Mouse (Mus musculus) hindbrain, embryonic 15.5 days (tissue): Measurements from ENCODE around the gene Gpld1. TPM values are rescaled to one million over a fixed set of nuclear protein-coding genes. Genes with fewer than 3 reads are reported as not detected.

ENCODE experiments used
- ATAC-seq: fragments of 200-750 bp; cut with Nextera tagmentation; 2 replicates; pipeline ENCODE4 v1.8.0; 2017; ENCODE audit warnings: low read depth, moderate number of reproducible peaks, moderate TSS enrichment; ENCODE audit not compliant: low FRiP score
- H3K27ac ChIP-seq: fragments of 300-500 bp; sonication (generic); replicated peaks from 2 replicates; pipeline ENCODE4 v1.5.1; 2015; ENCODE audit warnings: mild to moderate bottlenecking, inconsistent platforms
- H3K27me3 ChIP-seq: fragments of 300-500 bp; sonication (generic); 2 replicates; pipeline ENCODE4 v1.6.1; 2015; ENCODE audit warnings: control low read depth, inconsistent platforms
- H3K36me3 ChIP-seq: fragments of 300-500 bp; sonication (generic); 2 replicates; pipeline ENCODE4 v1.6.1; 2015; ENCODE audit warnings: control low read depth, inconsistent platforms
- H3K4me1 ChIP-seq: fragments of 300-500 bp; sonication (generic); replicated peaks from 2 replicates; pipeline ENCODE4 v1.6.1; 2015; ENCODE audit warnings: control low read depth, inconsistent platforms
- H3K4me2 ChIP-seq: fragments of 300-500 bp; sonication (generic); 2 replicates; pipeline ENCODE4 v1.6.1; 2015; ENCODE audit warnings: moderate library complexity, mild to moderate bottlenecking, inconsistent platforms
- H3K4me3 ChIP-seq: fragments of 300-500 bp; sonication (generic); 2 replicates; pipeline ENCODE4 v1.5.1; 2015; ENCODE audit warnings: mild to moderate bottlenecking, inconsistent platforms
- H3K9ac ChIP-seq: fragments of 300-500 bp; sonication (generic); 2 replicates; pipeline ENCODE4 v1.6.1; 2015; ENCODE audit warnings: inconsistent platforms
- H3K9me3 ChIP-seq: fragments of 300-500 bp; sonication (generic); 2 replicates; pipeline ENCODE4 v1.6.1; 2016; ENCODE audit warnings: control low read depth, inconsistent platforms
- WGBS: fragments of 180-500 bp; shearing (Covaris S2); methylation state at CpG from one replicate; pipeline ENCODE4 v1.1.7; 2015; 5-methylcytosine and 5-hydroxymethylcytosine counted together
- polyA plus RNA-seq: library from polyadenylated mRNA; unstranded; fragments of >200 nt; fragmentation: Nextera tagmentation; extraction: Ambion mirVana; gene quantifications from 2 replicates; pipeline ENCODE4 v1.2.1, GENCODE M21; 2015

Gpld1 gene
- polyA plus RNA-seq, 1 experiment from 2014 or later: 3.2 TPM

DNA sequence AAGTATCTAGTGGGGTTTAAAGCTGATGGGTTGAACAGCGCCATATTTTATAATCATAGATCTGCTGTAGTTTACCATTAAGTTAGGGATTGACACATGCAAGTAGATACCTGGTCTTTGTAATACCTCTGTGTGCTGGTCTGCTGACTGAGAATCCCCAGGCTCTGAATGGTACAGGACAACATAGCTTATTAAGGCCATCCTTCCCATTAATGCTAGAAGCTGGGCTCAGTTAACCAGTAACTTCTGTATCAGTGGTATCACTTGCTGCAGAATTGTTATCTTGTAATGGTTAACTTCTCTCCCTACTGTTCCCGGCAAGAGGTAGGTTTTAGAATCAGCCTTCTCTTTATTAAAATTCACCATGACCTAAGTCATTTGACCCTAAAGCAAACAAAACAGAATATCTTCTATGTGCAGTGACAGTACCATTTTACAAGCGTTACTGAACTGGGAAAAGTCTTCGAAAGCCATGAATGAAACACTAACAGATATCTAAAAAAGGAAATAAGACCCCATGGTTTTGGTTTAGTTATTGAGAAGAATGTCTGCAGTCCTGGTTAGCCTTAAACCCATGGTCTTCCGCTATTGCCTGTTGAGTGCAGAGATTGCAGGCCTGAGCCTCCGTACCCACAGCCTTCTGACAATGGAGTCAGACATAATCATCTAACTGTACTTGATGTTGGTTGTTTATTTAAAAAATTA, 83.6 kb downstream of the Gpld1 start:
- Histone ChIP-seq H3K27me3 (no peaks in the 10 kb centered on the region), H3K27ac (no peak overlapping the region), H3K9ac (no peak overlapping the region), H3K4me2 (no peak overlapping the region), H3K4me1 (no peaks in the 10 kb centered on the region), H3K36me3 (no peaks in the 10 kb centered on the region), H3K9me3 (no peaks in the 10 kb centered on the region), H3K4me3 (no peak overlapping the region)
- ATAC-seq: no peak
- 67% methylated on average over 6 of the region's 6 CpGs for WGBS

GRCm38 (mm10) chr13:25027114-25027425, 84.1 kb downstream of the Gpld1 start:
- no peak overlapping the region for H3K9ac ChIP-seq
- WGBS: 70% methylated on average over 3 of the region's 3 CpGs
- ATAC-seq: no peak
- no peaks in the 10 kb centered on the region for H3K4me1 ChIP-seq
- H3K27ac ChIP-seq: no peak overlapping the region
- H3K9me3 ChIP-seq: no peaks in the 10 kb centered on the region
- no peak overlapping the region for H3K4me2 ChIP-seq
- no peak overlapping the region for H3K4me3 ChIP-seq
- no peaks in the 10 kb centered on the region for H3K27me3 ChIP-seq
- H3K36me3 ChIP-seq: no peaks in the 10 kb centered on the region

GRCm38 (mm10) chr13:25039488-25039887, 96.5 kb downstream of the Gpld1 start:
- H3K4me2 ChIP-seq: no peak overlapping the region
- H3K27me3 ChIP-seq: no peaks in the 10 kb centered on the region
- no peaks in the 10 kb centered on the region for H3K9me3 ChIP-seq
- H3K4me1 ChIP-seq: no peaks in the 10 kb centered on the region
- H3K4me3 ChIP-seq: no peak overlapping the region
- no peaks in the 10 kb centered on the region for H3K36me3 ChIP-seq
- no peak for ATAC-seq
- H3K27ac ChIP-seq: no peak overlapping the region
- WGBS: 82% methylated on average over 2 of the region's 2 CpGs
- H3K9ac ChIP-seq: no peak overlapping the region

Other genes with a start within 250 kb of the Gpld1 start
- gene Armh2, start 201.9 kb upstream of the Gpld1 start, polyA plus RNA-seq: not detected in 2 replicates
- 23.2 and 26.0 TPM in 2 replicates for gene Gmnn, start 181.2 kb upstream of the Gpld1 start, polyA plus RNA-seq
- 16.6 and 23.4 TPM in 2 replicates for gene BC005537, start 141.5 kb upstream of the Gpld1 start, polyA plus RNA-seq
- 53.8 and 57.2 TPM in 2 replicates for gene Acot13, start 111.6 kb upstream of the Gpld1 start, polyA plus RNA-seq
- 31.6 and 31.7 TPM in 2 replicates for gene Tdp2, start 111.5 kb upstream of the Gpld1 start, polyA plus RNA-seq
- gene D130043K22Rik, start 98.0 kb upstream of the Gpld1 start, polyA plus RNA-seq: 6.9 and 8.2 TPM in 2 replicates
- 13.8 and 13.9 TPM in 2 replicates for gene Aldh5a1, start 5.5 kb upstream of the Gpld1 start, polyA plus RNA-seq
- gene Mrs2, start 77.2 kb downstream of the Gpld1 start, polyA plus RNA-seq: 16.2 and 17.3 TPM in 2 replicates
- gene Dcdc2a, start 112.9 kb downstream of the Gpld1 start, polyA plus RNA-seq: 4.3 and 4.8 TPM in 2 replicates